Comparison of ENCODE assay signal across 8 mouse cellular contexts in the genomic region with DNA sequence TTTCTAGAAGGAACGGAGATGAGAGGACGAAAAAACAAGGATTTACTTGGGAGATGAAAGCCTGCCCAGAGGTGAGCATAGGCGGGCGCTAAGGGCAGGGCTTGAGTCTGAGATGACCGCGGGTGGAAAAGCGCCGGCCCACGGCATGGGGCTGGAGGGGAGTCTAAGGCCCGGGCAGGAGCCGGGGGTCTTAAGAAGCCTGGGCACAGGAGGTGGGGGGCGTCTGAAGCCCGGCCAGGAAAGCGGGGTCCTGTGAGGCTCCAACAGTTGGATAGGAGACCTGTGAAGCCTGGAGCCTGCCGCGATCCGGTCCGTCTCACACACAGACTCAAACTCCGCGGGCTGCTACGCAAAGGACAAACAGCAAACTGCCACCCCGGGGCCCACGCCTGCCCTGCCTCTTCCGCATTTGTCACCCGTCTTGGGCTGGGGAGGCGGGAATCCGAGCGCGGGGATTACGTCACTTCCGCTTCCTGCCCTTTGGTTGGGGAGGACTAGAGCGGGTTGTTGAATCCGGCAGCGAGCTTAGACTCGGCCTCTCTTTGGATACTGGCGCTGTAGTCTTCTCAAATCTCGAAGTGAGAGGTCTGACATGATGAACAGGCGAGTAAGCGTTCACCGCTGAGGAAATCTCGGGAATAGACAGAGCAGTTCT. TPM values are rescaled to one million over a fixed set of nuclear protein-coding genes. Genes with fewer than 3 reads are reported as not detected.
DNase-seq lines count a peak whose midpoint lies in the region; ATAC-seq and TF ChIP-seq lines count a peak whose summit lies in the region.

A gene (minus strand): TSS at position 445 of the 655 bp plus-strand sequence.

- peak; percentile 98 for DNase-seq in 416B (ENCODE audit: low read depth)
- peak; percentile 98 for DNase-seq in heart, adult 8-10 months (ENCODE audit: low spot score)
- DNase-seq in kidney, adult 9 months = peak; percentile 97
- peak; percentile 97 for DNase-seq in limb, embryonic 14.5 days (ENCODE audit: low spot score)
- peak; percentile 98 for DNase-seq in midbrain, postnatal 0 days (ENCODE audit: low spot score)
- peak; percentile 93 to 97 for DNase-seq in spleen, postnatal 14 days (ENCODE audit: low spot score in 2 of 2)

- peak within 1 kb of the TSS; percentile 83 for H3K4me3 ChIP-seq in bone marrow, adult 2 months (replicated peaks; ENCODE audit: control insufficient read depth, low read depth, low read length)
- peak within 1 kb of the TSS; percentile 85 for H3K4me3 ChIP-seq in embryonic facial prominence, embryonic 15.5 days (replicated peaks)
- H3K4me3 ChIP-seq in limb, embryonic 14.5 days (replicated peaks; ENCODE audit: low read length) = peak within 1 kb of the TSS; percentile 57
- peak within 1 kb of the TSS; percentile 79 for H3K4me3 ChIP-seq in midbrain, postnatal 0 days (ENCODE audit: low read depth, low read length)

- peak within 1 kb of the TSS; percentile 75 for H3K9ac ChIP-seq in embryonic facial prominence, embryonic 15.5 days
- peak within 1 kb of the TSS; percentile 85 for H3K9ac ChIP-seq in limb, embryonic 14.5 days (ENCODE audit: low read depth, low read length, severe bottlenecking)
- H3K9ac ChIP-seq in midbrain, postnatal 0 days (replicated peaks; ENCODE audit: low read length, poor library complexity, severe bottlenecking) = peak within 1 kb of the TSS; percentile 79

- ATAC-seq in embryonic facial prominence, embryonic 15.5 days (ENCODE audit: insufficient number of reproducible peaks, low FRiP score, low TSS enrichment, low read depth) = peak; percentile 99
- peak; percentile 99 for ATAC-seq in limb, embryonic 14.5 days (ENCODE audit: low FRiP score, low read depth)
- peak; percentile 99 for ATAC-seq in midbrain, postnatal 0 days (ENCODE audit: low FRiP score)

- peak within 1 kb of the TSS; percentile 89 for H3K27ac ChIP-seq in bone marrow, adult 2 months (ENCODE audit: control insufficient read depth, insufficient read depth, low read depth, low read length, poor library complexity)
- peak within 1 kb of the TSS; percentile 96 for H3K27ac ChIP-seq in embryonic facial prominence, embryonic 15.5 days (replicated peaks)
- peak within 1 kb of the TSS; percentile 87 for H3K27ac ChIP-seq in limb, embryonic 14.5 days (replicated peaks; ENCODE audit: low read depth, low read length)
- H3K27ac ChIP-seq in midbrain, postnatal 0 days (ENCODE audit: low read depth, low read length) = peak within 1 kb of the TSS; percentile 87

- TF ChIP-seq CTCF in bone marrow, adult 2 months (IDR thresholded peaks at IDR 0.05; ENCODE audit: control insufficient read depth, insufficient read depth, low read length) = no peak
- TF ChIP-seq CTCF in midbrain, postnatal 0 days (IDR thresholded peaks at IDR 0.05) = peak; percentile 58

- peak within 1 kb of the TSS; percentile 83 for H3K4me2 ChIP-seq in embryonic facial prominence, embryonic 15.5 days (replicated peaks)
- H3K4me2 ChIP-seq in limb, embryonic 14.5 days (replicated peaks; ENCODE audit: low read depth, low read length, severe bottlenecking) = peak within 1 kb of the TSS; percentile 85
- peak within 1 kb of the TSS; percentile 87 for H3K4me2 ChIP-seq in midbrain, postnatal 0 days (ENCODE audit: low read depth, low read length, poor library complexity, severe bottlenecking)

- no peaks in the 10 kb centered on the region for H3K9me3 ChIP-seq in embryonic facial prominence, embryonic 15.5 days (replicated peaks)
- no peaks in the 10 kb centered on the region for H3K9me3 ChIP-seq in limb, embryonic 14.5 days (ENCODE audit: control insufficient read depth, low read length)
- H3K9me3 ChIP-seq in midbrain, postnatal 0 days (ENCODE audit: low read length) = no peaks in the 10 kb centered on the region

- no peaks in the 10 kb centered on the region for H3K27me3 ChIP-seq in embryonic facial prominence, embryonic 15.5 days
- no peaks in the 10 kb centered on the region for H3K27me3 ChIP-seq in limb, embryonic 14.5 days (ENCODE audit: control insufficient read depth, insufficient read depth, low read length)
- no peaks in the 10 kb centered on the region for H3K27me3 ChIP-seq in midbrain, postnatal 0 days (ENCODE audit: insufficient read depth, low read length)

- no peaks in the 10 kb centered on the region; the same call in 1 of the 2 replicates for H3K4me1 ChIP-seq in bone marrow, adult 2 months (ENCODE audit: control insufficient read depth, insufficient read depth, low read length)
- H3K4me1 ChIP-seq in embryonic facial prominence, embryonic 15.5 days = no peaks in the 10 kb centered on the region
- H3K4me1 ChIP-seq in limb, embryonic 14.5 days (ENCODE audit: control insufficient read depth, insufficient read depth, low read length) = peaks cover 11% of the 10 kb centered on the region
- H3K4me1 ChIP-seq in midbrain, postnatal 0 days (ENCODE audit: insufficient read depth, low read length) = peaks cover 5% of the 10 kb centered on the region; the same call in 1 of the 2 replicates

- TF ChIP-seq POLR2A in bone marrow, adult 2 months (IDR thresholded peaks at IDR 0.05; ENCODE audit: borderline replicate concordance, control insufficient read depth, low read depth, low read length) = peak; percentile 96
- TF ChIP-seq POLR2A in limb, embryonic 14.5 days (IDR thresholded peaks at IDR 0.05; ENCODE audit: borderline replicate concordance, extremely low read depth, insufficient read depth, insufficient read length) = peak; percentile 81; the same call in 1 of the 2 replicates

- under 1% methylated on average over 41 of the region's 41 CpGs for WGBS in bone marrow, adult 2 months
- under 1% methylated on average over 41 of the region's 41 CpGs for WGBS in embryonic facial prominence, embryonic 15.5 days
- WGBS in limb, embryonic 14.5 days = under 1% methylated on average over 36 of the region's 41 CpGs
- WGBS in midbrain, postnatal 0 days = under 1% methylated on average over 39 of the region's 41 CpGs

- H3K36me3 ChIP-seq in embryonic facial prominence, embryonic 15.5 days = no peaks in the 10 kb centered on the region
- no peaks in the 10 kb centered on the region for H3K36me3 ChIP-seq in limb, embryonic 14.5 days (ENCODE audit: control insufficient read depth, insufficient read depth, low read length)
- H3K36me3 ChIP-seq in midbrain, postnatal 0 days (ENCODE audit: insufficient read depth, low read length) = no peaks in the 10 kb centered on the region

RNA-seq across cellular contexts. Expression of the gene that starts here (rescaled TPM):
- 1.8 and 3.1 TPM in 2 replicates for polyA plus RNA-seq in bone marrow, adult 2 months (2011; ENCODE audit: insufficient read depth, insufficient read length, low replicate concordance, missing spikeins)
- 7.2 and 8.7 TPM in 2 replicates for polyA plus RNA-seq in embryonic facial prominence, embryonic 15.5 days (2015; fragmentation: Nextera tagmentation; extraction: Ambion mirVana)
- total RNA-seq in heart, adult 8-10 months (2022) = 1 to 10 TPM; 1.6 to 2.3 (median 1.9) TPM
- 3.3 and 4.6 TPM in 2 replicates for polyA plus RNA-seq in limb, embryonic 14.5 days (2012; rRNA removed)
- polyA plus RNA-seq in limb, embryonic 14.5 days (2014; fragmentation: Nextera tagmentation; extraction: Ambion mirVana) = 6.0 and 6.4 TPM in 2 replicates
- total RNA-seq in midbrain, postnatal 0 days (2014; rRNA removed) = 5.0 and 5.4 TPM in 2 replicates
- 6.8 and 8.6 TPM in 2 replicates for polyA plus RNA-seq in midbrain, postnatal 0 days (2015; fragmentation: Nextera tagmentation; extraction: Ambion mirVana)

Comparison
In these comparisons a context has a peak if more than half of its experiments do, and no peak if none do; other contexts are left out.
1. Peak in every context shown above with its lines: DNase-seq, ATAC-seq, H3K4me3 ChIP-seq and H3K27ac ChIP-seq.